Mouse (Mus musculus) myocyte (in vitro differentiated cells): Measurements from ENCODE around the gene Pnkp.

ENCODE experiments used
- MAX ChIP-seq: IDR thresholded peaks from one replicate; pipeline ENCODE4 v1.6.1; 2011; ENCODE audit warnings: low read depth, mild to moderate bottlenecking, control low read depth
- MYOD1 ChIP-seq, 3 experiments: IDR thresholded peaks; one replicate each; pipeline ENCODE4 v1.6.1; 2011; ENCODE audit warnings: control low read depth in 2 of 3, low read depth in 2 of 3, mild to moderate bottlenecking in 2 of 3, moderate library complexity in 1 of 3; ENCODE audit not compliant: insufficient read length in 2 of 3, control insufficient read depth in 1 of 3
- MYOG ChIP-seq, 3 experiments: IDR thresholded peaks; one replicate each; pipeline ENCODE4 v1.6.1; 2011; ENCODE audit warnings: control low read depth in 2 of 3, low read depth in 2 of 3, mild to moderate bottlenecking in 2 of 3; ENCODE audit not compliant: insufficient read length in 2 of 3, control insufficient read depth in 1 of 3, insufficient read depth in 1 of 3
- POLR2A ChIP-seq: IDR thresholded peaks from one replicate; pipeline ENCODE4 v1.6.1; 2011; ENCODE audit warnings: low read depth, mild to moderate bottlenecking, control low read depth, moderate library complexity; ENCODE audit not compliant: insufficient read length
- POLR2AphosphoS2 ChIP-seq: IDR thresholded peaks from one replicate; pipeline ENCODE4 v1.6.1; 2011; ENCODE audit warnings: low read depth, control low read depth; ENCODE audit not compliant: insufficient read length
- REST ChIP-seq: IDR thresholded peaks from one replicate; pipeline ENCODE4 v1.6.1; 2011; ENCODE audit warnings: mild to moderate bottlenecking, control low read depth, moderate library complexity; ENCODE audit not compliant: insufficient read depth, insufficient read length
- TCF12 ChIP-seq: IDR thresholded peaks from one replicate; pipeline ENCODE4 v1.6.1; 2011; ENCODE audit warnings: mild to moderate bottlenecking, control low read depth; ENCODE audit not compliant: poor library complexity, insufficient read depth, severe bottlenecking
- TCF3 ChIP-seq: IDR thresholded peaks from one replicate; pipeline ENCODE4 v1.6.1; 2011; ENCODE audit warnings: low read depth, control low read depth; ENCODE audit not compliant: insufficient read length

GRCm38 (mm10) chr7:44896499-44896898 lies 39.6 kb downstream of the Pnkp start:
- TF ChIP-seq REST (no peak), POLR2A (no peak), MYOG (IDR thresholded peaks at IDR 0.05; ENCODE audit: control insufficient read depth in 1 of 3, insufficient read depth in 1 of 3, insufficient read length in 2 of 3, low read depth in 2 of 3) (no peak), MYOD1 (IDR thresholded peaks at IDR 0.05; ENCODE audit: control insufficient read depth in 1 of 3, insufficient read length in 2 of 3, low read depth in 2 of 3) (no peak), TCF3 (no peak), MAX (no peak), POLR2AphosphoS2 (no peak), TCF12 (no peak)
